Mouse (Mus musculus) ES-E14 (cell line): Measurements from ENCODE around the gene Rora. TPM values are rescaled to one million over a fixed set of nuclear protein-coding genes. Genes with fewer than 3 reads are reported as not detected.

Experiments
- DNase-seq: peaks from one replicate; pipeline ENCODE4 v3.0.0-alpha.2; 2013; ENCODE audit warnings: low read depth, low spot score
- H3K27ac ChIP-seq: 2 replicates; pipeline ENCODE4 v1.5.1; 2012; ENCODE audit warnings: low read depth, mild to moderate bottlenecking, low read length, moderate library complexity, mixed read lengths; ENCODE audit not compliant: poor library complexity, insufficient read depth, severe bottlenecking
- H3K36me3 ChIP-seq: 2 replicates; pipeline ENCODE4 v1.6.1; 2012; ENCODE audit warnings: mild to moderate bottlenecking, low read length, moderate library complexity, mixed read lengths; ENCODE audit not compliant: control insufficient read depth, poor library complexity, insufficient read depth, severe bottlenecking
- H3K4me1 ChIP-seq, 2 experiments: fragments of 150-350 bp in 1 of 2; sonication (generic) in 1 of 2; 2 replicates each; pipeline ENCODE4 v1.6.1; 2012; ENCODE audit warnings: low read length in 2 of 2, mild to moderate bottlenecking in 1 of 2, mixed read lengths in 1 of 2; ENCODE audit not compliant: control insufficient read depth in 2 of 2, insufficient read depth in 2 of 2, poor library complexity in 1 of 2
- H3K4me3 ChIP-seq, 2 experiments: fragments of 150-350 bp in 1 of 2; sonication (generic) in 1 of 2; 2 replicates each; pipeline ENCODE4 v1.5.1; 2012; ENCODE audit warnings: low read length in 2 of 2, low read depth in 1 of 2, mild to moderate bottlenecking in 1 of 2, mixed read lengths in 1 of 2; ENCODE audit not compliant: insufficient read depth in 1 of 2, poor library complexity in 1 of 2, severe bottlenecking in 1 of 2
- H3K9ac ChIP-seq: 2 replicates; pipeline ENCODE4 v1.6.1; 2012; ENCODE audit warnings: low read depth, mild to moderate bottlenecking, low read length, mixed read lengths; ENCODE audit not compliant: poor library complexity, insufficient read depth, severe bottlenecking
- H3K9me3 ChIP-seq: fragments of 150-350 bp; sonication (generic); 2 replicates; pipeline ENCODE4 v1.6.1; 2012; ENCODE audit warnings: low read depth, mild to moderate bottlenecking, low read length; ENCODE audit not compliant: control insufficient read depth, insufficient read depth
- CHD2 ChIP-seq: IDR thresholded peaks from 2 replicates; pipeline ENCODE4 v1.6.1; 2014; ENCODE audit warnings: mild to moderate bottlenecking, low read depth, low read length, inconsistent platforms
- HCFC1 ChIP-seq: IDR thresholded peaks from 2 replicates; pipeline ENCODE4 v1.6.1; 2012; ENCODE audit warnings: low read length, inconsistent platforms, borderline replicate concordance; ENCODE audit not compliant: insufficient read depth
- MAFK ChIP-seq: IDR thresholded peaks from 2 replicates; pipeline ENCODE4 v1.6.1; 2014; ENCODE audit warnings: mild to moderate bottlenecking, low read depth, low read length, inconsistent platforms; ENCODE audit not compliant: insufficient read depth
- ZC3H11A ChIP-seq: IDR thresholded peaks from 2 replicates; pipeline ENCODE4 v1.6.1; 2012; ENCODE audit warnings: low read depth, mild to moderate bottlenecking, inconsistent platforms, low read length, borderline replicate concordance
- ZNF384 ChIP-seq: IDR thresholded peaks from 2 replicates; pipeline ENCODE4 v1.6.1; 2012; ENCODE audit warnings: low read depth, low read length, inconsistent platforms
- in situ Hi-C, 2 experiments: fragments of 600-800 bp; cut with MboI; formaldehyde crosslinking; loops; one replicate each; pipeline ENCODE4 v1.15.1; 2025; ENCODE audit warnings: low sequenced_read_pairs in 2 of 2, inconsistent platforms in 1 of 2; ENCODE audit not compliant: unreplicated experiment in 2 of 2
- total RNA-seq: library from RNA; depleted of rRNA; stranded (reverse); fragments of 300-350 nt; gene quantifications from 2 replicates; pipeline ENCODE4 v1.2.3, GENCODE M21; 2012

Rora gene
- total RNA-seq, 1 experiment: 2.1 TPM

- H3K9ac ChIP-seq: no peak overlapping the region
- no peak overlapping the region for H3K4me3 ChIP-seq
- H3K27ac ChIP-seq: no peak overlapping the region
- no peak for TF ChIP-seq MAFK
- TF ChIP-seq HCFC1: no peak
- TF ChIP-seq ZC3H11A: no peak
- TF ChIP-seq ZNF384: no peak
- H3K4me1 ChIP-seq: no peaks in the 10 kb centered on the region
- no peaks in the 10 kb centered on the region for H3K9me3 ChIP-seq
- in situ Hi-C loops: no loop called here
- no peaks in the 10 kb centered on the region for H3K36me3 ChIP-seq
- DNase-seq: no peak
Observed at GRCm38 (mm10) chr9:68670731-68671130, 17.1 kb downstream of the Rora start.

- TF ChIP-seq ZNF384 (no peak), ZC3H11A (no peak)
- no peaks in the 10 kb centered on the region for H3K4me1 ChIP-seq
- no peak for DNase-seq
- no peaks in the 10 kb centered on the region for H3K36me3 ChIP-seq
- no peaks in the 10 kb centered on the region for H3K9me3 ChIP-seq
- H3K9ac ChIP-seq: no peak overlapping the region
- H3K4me3 ChIP-seq: no peak overlapping the region
- in situ Hi-C loops: no loop called here
- H3K27ac ChIP-seq: no peak overlapping the region
Observed at GRCm38 (mm10) chr9:68672459-68672858, 18.9 kb downstream of the Rora start.

- Histone ChIP-seq H3K4me1 (no peaks in the 10 kb centered on the region), H3K4me3 (no peak overlapping the region), H3K9ac (no peak overlapping the region), H3K27ac (no peak overlapping the region), H3K36me3 (no peaks in the 10 kb centered on the region), H3K9me3 (no peaks in the 10 kb centered on the region)
- no peak for DNase-seq
- in situ Hi-C loops: no loop called here
- TF ChIP-seq CHD2 (no peak), HCFC1 (no peak), MAFK (no peak), ZNF384 (no peak), ZC3H11A (no peak)
Observed at GRCm38 (mm10) chr9:68673221-68673620, 19.6 kb downstream of the Rora start.

- Histone ChIP-seq H3K9ac (no peak overlapping the region), H3K9me3 (no peaks in the 10 kb centered on the region), H3K36me3 (no peaks in the 10 kb centered on the region), H3K27ac (no peak overlapping the region), H3K4me3 (no peak overlapping the region), H3K4me1 (no peaks in the 10 kb centered on the region)
- TF ChIP-seq HCFC1 (no peak), CHD2 (no peak), ZNF384 (no peak), MAFK (no peak), ZC3H11A (no peak)
- in situ Hi-C loops: no loop called here
- no peak for DNase-seq
Observed at GRCm38 (mm10) chr9:68679871-68680374, 26.3 kb downstream of the Rora start.

GRCm38 (mm10) chr9:68683938-68684337 is 30.4 kb downstream of the Rora start:
- Histone ChIP-seq H3K9ac (no peak overlapping the region), H3K27ac (no peak overlapping the region), H3K4me1 (peaks cover 0 to 6% of the 10 kb centered on the region in 2 experiments; a peak in 1 of 4 replicates), H3K36me3 (no peaks in the 10 kb centered on the region), H3K9me3 (no peaks in the 10 kb centered on the region), H3K4me3 (no peak overlapping the region)
- TF ChIP-seq ZNF384 (no peak), MAFK (no peak)
- no peak for DNase-seq
- in situ Hi-C loops: no loop called here
